Mouse (Mus musculus) stomach, embryonic 15.5 days (tissue): ENCODE results near the gene Agbl5. TPM values are rescaled to one million over a fixed set of nuclear protein-coding genes. Genes with fewer than 3 reads are reported as not detected.

Experiments used
- polyA plus RNA-seq: library from polyadenylated mRNA; unstranded; fragments of >200 nt; fragmentation: Nextera tagmentation; extraction: Ambion mirVana; gene quantifications from 2 replicates; pipeline ENCODE4 v1.2.1, GENCODE M21; 2015

Gene Agbl5
- polyA plus RNA-seq, 1 experiment from 2014 or later, result 15.9 TPM

Other genes with a start within 250 kb of the Agbl5 start
- 26.8 and 27.9 TPM in 2 replicates for gene Slc35f6, start 240.8 kb upstream of the Agbl5 start, polyA plus RNA-seq
- 218 TPM in 2 replicates for gene Cenpa, start 221.9 kb upstream of the Agbl5 start, polyA plus RNA-seq
- gene Dpysl5, start 177.1 kb upstream of the Agbl5 start, polyA plus RNA-seq, result 6.7 and 7.4 TPM in 2 replicates
- 19.7 and 21.3 TPM in 2 replicates for gene Mapre3, start 74.1 kb upstream of the Agbl5 start, polyA plus RNA-seq
- gene Tmem214, start 20.7 kb upstream of the Agbl5 start, polyA plus RNA-seq, result 86.3 and 94.0 TPM in 2 replicates
- gene Ost4, start 19.1 kb downstream of the Agbl5 start, polyA plus RNA-seq, result 443 and 450 TPM in 2 replicates
- 252 and 255 TPM in 2 replicates for gene Emilin1, start 24.7 kb downstream of the Agbl5 start, polyA plus RNA-seq
- gene Khk, start 32.7 kb downstream of the Agbl5 start, polyA plus RNA-seq, result 21.0 and 25.5 TPM in 2 replicates
- 11.7 and 14.8 TPM in 2 replicates for gene Cgref1, start 56.9 kb downstream of the Agbl5 start, polyA plus RNA-seq
- 135 and 147 TPM in 2 replicates for gene Preb, start 71.7 kb downstream of the Agbl5 start, polyA plus RNA-seq
- 0.74 and 1.0 TPM in 2 replicates for gene Tcf23, start 80.0 kb downstream of the Agbl5 start, polyA plus RNA-seq
- 151 and 157 TPM in 2 replicates for gene Atraid, start 159.6 kb downstream of the Agbl5 start, polyA plus RNA-seq
- 8.9 and 10.4 TPM in 2 replicates for gene Slc5a6, start 160.2 kb downstream of the Agbl5 start, polyA plus RNA-seq
- 23.0 and 26.7 TPM in 2 replicates for gene Cad, start 166.1 kb downstream of the Agbl5 start, polyA plus RNA-seq
- not detected in 2 replicates for gene Dnajc5g, start 217.6 kb downstream of the Agbl5 start, polyA plus RNA-seq
- gene Slc30a3, start 219.5 kb downstream of the Agbl5 start, polyA plus RNA-seq, result 0.26 and 0.37 TPM in 2 replicates
- 0.62 TPM in 1 of 2 replicates, not detected in the other for gene Trim54, start 228.0 kb downstream of the Agbl5 start, polyA plus RNA-seq